Mouse (Mus musculus): ENCODE results near the gene Ggps1.

The Ggps1 gene

GRCm38 (mm10) chr13:14018852-14019251, 44.4 kb downstream of the Ggps1 start:
- DNase-seq (ENCODE audit: low read depth, low spot score) = no peak
- H3K36me3 ChIP-seq (ENCODE audit: control insufficient read depth, insufficient read depth, low read length, poor library complexity, severe bottlenecking) = peaks cover 5% of the 10 kb centered on the region; the same call in 1 of the 2 replicates
- no peaks in the 10 kb centered on the region for H3K27me3 ChIP-seq (ENCODE audit: control insufficient read depth, insufficient read depth, low read length, poor library complexity, severe bottlenecking)

- no peak for DNase-seq (ENCODE audit: low read depth, low spot score)
- peaks cover 5% of the 10 kb centered on the region; the same call in 1 of the 2 replicates for H3K36me3 ChIP-seq (ENCODE audit: control insufficient read depth, insufficient read depth, low read length, poor library complexity, severe bottlenecking)
- H3K27me3 ChIP-seq (ENCODE audit: control insufficient read depth, insufficient read depth, low read length, poor library complexity, severe bottlenecking) = no peaks in the 10 kb centered on the region
Observed at GRCm38 (mm10) chr13:14018283-14018682, 45.0 kb downstream of the Ggps1 start.

GRCm38 (mm10) chr13:14015609-14016008, 47.7 kb downstream of the Ggps1 start:
- H3K27me3 ChIP-seq (ENCODE audit: control insufficient read depth, insufficient read depth, low read length, poor library complexity, severe bottlenecking) = no peaks in the 10 kb centered on the region
- no peak for DNase-seq (ENCODE audit: low read depth, low spot score)
- peaks cover 6% of the 10 kb centered on the region for H3K36me3 ChIP-seq (ENCODE audit: control insufficient read depth, insufficient read depth, low read length, poor library complexity, severe bottlenecking)

GRCm38 (mm10) chr13:14014540-14014939, 48.7 kb downstream of the Ggps1 start:
- no peak for DNase-seq (ENCODE audit: low read depth, low spot score)
- peaks cover 9% of the 10 kb centered on the region for H3K36me3 ChIP-seq (ENCODE audit: control insufficient read depth, insufficient read depth, low read length, poor library complexity, severe bottlenecking)
- no peaks in the 10 kb centered on the region for H3K27me3 ChIP-seq (ENCODE audit: control insufficient read depth, insufficient read depth, low read length, poor library complexity, severe bottlenecking)

- Histone ChIP-seq H3K36me3 (ENCODE audit: control insufficient read depth, insufficient read depth, low read length, poor library complexity, severe bottlenecking) (peaks cover 6% of the 10 kb centered on the region), H3K27me3 (ENCODE audit: control insufficient read depth, insufficient read depth, low read length, poor library complexity, severe bottlenecking) (no peaks in the 10 kb centered on the region)
- DNase-seq (ENCODE audit: low read depth, low spot score) = no peak
Observed at GRCm38 (mm10) chr13:14014001-14014400, 49.3 kb downstream of the Ggps1 start.

GRCm38 (mm10) chr13:14011454-14011995, 51.8 kb downstream of the Ggps1 start:
- Histone ChIP-seq H3K27me3 (ENCODE audit: control insufficient read depth, insufficient read depth, low read length, poor library complexity, severe bottlenecking) (no peaks in the 10 kb centered on the region), H3K36me3 (ENCODE audit: control insufficient read depth, insufficient read depth, low read length, poor library complexity, severe bottlenecking) (peaks cover 8% of the 10 kb centered on the region)
- DNase-seq (ENCODE audit: low read depth, low spot score) = no peak

- no peak for DNase-seq (ENCODE audit: low read depth, low spot score)
- Histone ChIP-seq H3K36me3 (ENCODE audit: control insufficient read depth, insufficient read depth, low read length, poor library complexity, severe bottlenecking) (peaks cover 15% of the 10 kb centered on the region), H3K27me3 (ENCODE audit: control insufficient read depth, insufficient read depth, low read length, poor library complexity, severe bottlenecking) (no peaks in the 10 kb centered on the region)
Observed at GRCm38 (mm10) chr13:14006056-14006455, 57.2 kb downstream of the Ggps1 start.

- Histone ChIP-seq H3K36me3 (ENCODE audit: control insufficient read depth, insufficient read depth, low read length, poor library complexity, severe bottlenecking) (peaks cover 11% of the 10 kb centered on the region), H3K27me3 (ENCODE audit: control insufficient read depth, insufficient read depth, low read length, poor library complexity, severe bottlenecking) (no peaks in the 10 kb centered on the region)
- no peak for DNase-seq (ENCODE audit: low read depth, low spot score)
Observed at GRCm38 (mm10) chr13:14004999-14005398, 58.3 kb downstream of the Ggps1 start.

GRCm38 (mm10) chr13:14004086-14004485, 59.2 kb downstream of the Ggps1 start:
- Histone ChIP-seq H3K36me3 (ENCODE audit: control insufficient read depth, insufficient read depth, low read length, poor library complexity, severe bottlenecking) (peaks cover 14% of the 10 kb centered on the region), H3K27me3 (ENCODE audit: control insufficient read depth, insufficient read depth, low read length, poor library complexity, severe bottlenecking) (no peaks in the 10 kb centered on the region)
- peak; percentile 7 for DNase-seq (ENCODE audit: low read depth, low spot score)

- no peak for DNase-seq (ENCODE audit: low read depth, low spot score)
- H3K36me3 ChIP-seq (ENCODE audit: control insufficient read depth, insufficient read depth, low read length, poor library complexity, severe bottlenecking) = peaks cover 18% of the 10 kb centered on the region
Observed at GRCm38 (mm10) chr13:14002706-14003105, 60.6 kb downstream of the Ggps1 start.

More at GRCm38 (mm10) chr13:14002706-14003105, 60.6 kb downstream of the Ggps1 start:
- no peaks in the 10 kb centered on the region for H3K27me3 ChIP-seq (ENCODE audit: control insufficient read depth, insufficient read depth, low read length, poor library complexity, severe bottlenecking)

All from splenic B cell, adult 2 months (primary cell).